Mouse (Mus musculus) lung, adult 2 months (tissue): ENCODE measurements around the gene Zfp963.

Experiments
- CTCF ChIP-seq: fragments of 200-500 bp; IDR thresholded peaks from 2 replicates; pipeline ENCODE4 v1.5.1; 2011; ENCODE audit warnings: mild to moderate bottlenecking, low read length, control low read depth; ENCODE audit not compliant: insufficient read depth
- POLR2A ChIP-seq: fragments of 200-500 bp; IDR thresholded peaks from 2 replicates; pipeline ENCODE4 v1.6.1; 2011; ENCODE audit warnings: low read depth, mild to moderate bottlenecking, control low read depth, low read length, borderline replicate concordance; ENCODE audit errors: extremely low read depth

DNA sequence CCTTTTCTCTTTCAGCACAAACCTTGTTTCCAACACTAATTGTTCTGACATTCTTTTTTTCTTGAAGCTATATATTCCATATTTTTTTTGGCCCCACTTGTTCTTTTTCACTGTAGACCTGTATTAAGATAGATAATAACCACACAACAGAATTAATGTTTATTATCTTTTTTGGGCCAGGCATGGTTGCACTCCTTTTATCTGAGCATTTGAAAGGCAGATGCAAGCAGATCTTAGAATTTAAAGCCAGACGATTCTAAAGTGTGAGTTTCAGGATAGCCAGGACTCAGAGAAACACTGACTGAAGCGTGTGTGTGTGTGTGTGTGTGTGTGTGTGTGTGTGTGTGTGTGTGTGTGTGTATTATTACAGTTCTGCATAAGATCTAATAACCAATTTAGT is 2.7 kb upstream of the Zfp963 start:
- TF ChIP-seq CTCF = no peak
- TF ChIP-seq POLR2A = no peak
